Mouse (Mus musculus) intestine, embryonic 14.5 days (tissue): ENCODE data around the gene Adgre1. TPM values are rescaled to one million over a fixed set of nuclear protein-coding genes. Genes with fewer than 3 reads are reported as not detected.

Experiments used
- ATAC-seq: fragments of 200-750 bp; cut with Nextera tagmentation; replicated peaks from 2 replicates; pipeline ENCODE4 v1.8.0; 2017; ENCODE audit warnings: low read depth, moderate number of reproducible peaks, moderate TSS enrichment, moderate library complexity; ENCODE audit not compliant: low FRiP score, low TSS enrichment
- DNase-seq: peaks from one replicate; pipeline ENCODE4 v3.0.0-alpha.2; 2018; ENCODE audit warnings: low spot score
- H3K27ac ChIP-seq: fragments of 300-500 bp; sonication (generic); 2 replicates; pipeline ENCODE4 v1.5.1; 2014; ENCODE audit warnings: low read depth, mild to moderate bottlenecking, control low read depth
- H3K27me3 ChIP-seq: fragments of 300-500 bp; sonication (generic); replicated peaks from 2 replicates; pipeline ENCODE4 v1.6.1; 2014; ENCODE audit warnings: low read length, control low read depth; ENCODE audit not compliant: control insufficient read depth, insufficient read depth
- H3K36me3 ChIP-seq: fragments of 300-500 bp; sonication (generic); 2 replicates; pipeline ENCODE4 v1.6.1; 2014; ENCODE audit warnings: low read length, control low read depth; ENCODE audit not compliant: control insufficient read depth, insufficient read depth
- H3K4me1 ChIP-seq: fragments of 300-500 bp; sonication (generic); replicated peaks from 2 replicates; pipeline ENCODE4 v1.6.1; 2014; ENCODE audit warnings: low read length, control low read depth, mixed read lengths; ENCODE audit not compliant: control insufficient read depth, insufficient read depth
- H3K4me2 ChIP-seq: fragments of 300-500 bp; sonication (generic); 2 replicates; pipeline ENCODE4 v1.6.1; 2014; ENCODE audit warnings: low read length
- H3K4me3 ChIP-seq: fragments of 300-500 bp; sonication (generic); 2 replicates; pipeline ENCODE4 v1.5.1; 2014; ENCODE audit warnings: low read depth, low read length, control low read depth, mixed read lengths
- H3K9ac ChIP-seq: fragments of 300-500 bp; sonication (generic); 2 replicates; pipeline ENCODE4 v1.6.1; 2014; ENCODE audit warnings: mild to moderate bottlenecking, low read length
- H3K9me3 ChIP-seq: fragments of 300-500 bp; sonication (generic); 2 replicates; pipeline ENCODE4 v1.6.1; 2016; ENCODE audit warnings: low read length, control low read depth; ENCODE audit not compliant: control insufficient read depth
- WGBS: fragments of 180-500 bp; shearing (Covaris S2); extraction: QIAGEN DNeasy Blood & Tissue Kit; methylation state at CpG from one replicate; pipeline ENCODE4 v1.1.7; 2014; 5-methylcytosine and 5-hydroxymethylcytosine counted together
- polyA plus RNA-seq: library from polyadenylated mRNA; unstranded; fragments of >200 nt; fragmentation: Nextera tagmentation; extraction: Ambion mirVana; gene quantifications from 2 replicates; pipeline ENCODE4 v1.2.1, GENCODE M21; 2014

Adgre1 gene
- polyA plus RNA-seq, 1 experiment from 2014 or later = 5.1 TPM

GRCm38 (mm10) chr17:57335673-57336303 is 22.7 kb upstream of the Adgre1 start:
- 9% methylated on average over 11 of the region's 11 CpGs for WGBS
- H3K27ac ChIP-seq = no peak overlapping the region
- no peaks in the 10 kb centered on the region for H3K27me3 ChIP-seq
- no peaks in the 10 kb centered on the region for H3K36me3 ChIP-seq
- ATAC-seq (peak; percentile 85), DNase-seq (peak; percentile 98)
- no peak overlapping the region for H3K4me2 ChIP-seq
- no peak overlapping the region for H3K9ac ChIP-seq
- H3K4me1 ChIP-seq = no peaks in the 10 kb centered on the region
- H3K9me3 ChIP-seq = no peaks in the 10 kb centered on the region
- no peak overlapping the region for H3K4me3 ChIP-seq

- no peak for ATAC-seq
These were observed 20.5 kb upstream of the Adgre1 start for GRCm38 (mm10) chr17:57337996-57338395.

GRCm38 (mm10) chr17:57339298-57339697 is 19.2 kb upstream of the Adgre1 start:
- Histone ChIP-seq H3K4me1 (no peaks in the 10 kb centered on the region), H3K4me3 (no peak overlapping the region), H3K4me2 (no peak overlapping the region), H3K36me3 (no peaks in the 10 kb centered on the region), H3K27me3 (no peaks in the 10 kb centered on the region), H3K9me3 (no peaks in the 10 kb centered on the region), H3K9ac (no peak overlapping the region), H3K27ac (no peak overlapping the region)
- 76% methylated on average over 9 of the region's 9 CpGs for WGBS
- DNase-seq (no peak), ATAC-seq (no peak)

More at GRCm38 (mm10) chr17:57337996-57338395, 20.5 kb upstream of the Adgre1 start:
- Histone ChIP-seq H3K36me3 (no peaks in the 10 kb centered on the region), H3K27me3 (no peaks in the 10 kb centered on the region), H3K4me1 (no peaks in the 10 kb centered on the region), H3K4me2 (no peak overlapping the region), H3K9me3 (no peaks in the 10 kb centered on the region), H3K4me3 (no peak overlapping the region), H3K9ac (no peak overlapping the region), H3K27ac (no peak overlapping the region)
- DNase-seq = no peak
- 83% methylated on average over 10 of the region's 10 CpGs for WGBS

- Histone ChIP-seq H3K36me3 (no peaks in the 10 kb centered on the region), H3K27ac (no peak overlapping the region), H3K4me3 (no peak overlapping the region), H3K9me3 (no peaks in the 10 kb centered on the region), H3K4me2 (no peak overlapping the region), H3K27me3 (no peaks in the 10 kb centered on the region), H3K9ac (no peak overlapping the region), H3K4me1 (no peaks in the 10 kb centered on the region)
- ATAC-seq (no peak), DNase-seq (no peak)
- WGBS = 74% methylated on average over 4 of the region's 4 CpGs
These were observed 16.9 kb upstream of the Adgre1 start for GRCm38 (mm10) chr17:57341568-57341967.

GRCm38 (mm10) chr17:57344029-57344707 is 14.3 kb upstream of the Adgre1 start:
- Histone ChIP-seq H3K9me3 (no peaks in the 10 kb centered on the region), H3K4me3 (no peak overlapping the region), H3K27ac (no peak overlapping the region), H3K4me1 (no peaks in the 10 kb centered on the region), H3K27me3 (no peaks in the 10 kb centered on the region), H3K9ac (no peak overlapping the region), H3K4me2 (no peak overlapping the region), H3K36me3 (no peaks in the 10 kb centered on the region)
- DNase-seq (no peak), ATAC-seq (no peak)
- WGBS = 64% methylated on average over 2 of the region's 2 CpGs

- 49% methylated on average over 6 of the region's 6 CpGs for WGBS
- no peak for ATAC-seq
- H3K9me3 ChIP-seq = no peaks in the 10 kb centered on the region
- H3K4me2 ChIP-seq = no peak overlapping the region
- H3K27me3 ChIP-seq = no peaks in the 10 kb centered on the region
- no peak overlapping the region for H3K4me3 ChIP-seq
- no peaks in the 10 kb centered on the region for H3K36me3 ChIP-seq
- no peaks in the 10 kb centered on the region for H3K4me1 ChIP-seq
- no peak overlapping the region for H3K9ac ChIP-seq
- H3K27ac ChIP-seq = no peak overlapping the region
- DNase-seq = no peak
These were observed 11.5 kb upstream of the Adgre1 start for GRCm38 (mm10) chr17:57347017-57347416.

- Histone ChIP-seq H3K27me3 (no peaks in the 10 kb centered on the region), H3K36me3 (no peaks in the 10 kb centered on the region), H3K4me2 (no peak overlapping the region), H3K9ac (no peak overlapping the region), H3K27ac (no peak overlapping the region), H3K9me3 (no peaks in the 10 kb centered on the region), H3K4me3 (no peak overlapping the region), H3K4me1 (no peaks in the 10 kb centered on the region)
- 87% methylated on average over 2 of the region's 2 CpGs for WGBS
- no peak for ATAC-seq
- DNase-seq = no peak
These were observed 10.7 kb upstream of the Adgre1 start for GRCm38 (mm10) chr17:57347781-57348180.

GRCm38 (mm10) chr17:57349067-57349466 is 9.4 kb upstream of the Adgre1 start:
- no peak overlapping the region for H3K4me3 ChIP-seq
- ATAC-seq (no peak), DNase-seq (no peak)
- no peaks in the 10 kb centered on the region for H3K27me3 ChIP-seq
- 78% methylated on average over 5 of the region's 5 CpGs for WGBS
- H3K36me3 ChIP-seq = no peaks in the 10 kb centered on the region
- H3K27ac ChIP-seq = no peak overlapping the region
- no peak overlapping the region for H3K4me2 ChIP-seq
- no peak overlapping the region for H3K9ac ChIP-seq
- H3K4me1 ChIP-seq = no peaks in the 10 kb centered on the region
- no peaks in the 10 kb centered on the region for H3K9me3 ChIP-seq

- H3K9ac ChIP-seq = no peak overlapping the region
- H3K27ac ChIP-seq = no peak overlapping the region
- no peak overlapping the region for H3K4me3 ChIP-seq
- no peaks in the 10 kb centered on the region for H3K9me3 ChIP-seq
- no peaks in the 10 kb centered on the region for H3K4me1 ChIP-seq
- H3K36me3 ChIP-seq = no peaks in the 10 kb centered on the region
- H3K4me2 ChIP-seq = no peak overlapping the region
- ATAC-seq = no peak
- DNase-seq = no peak
- H3K27me3 ChIP-seq = no peaks in the 10 kb centered on the region
- WGBS = 90% methylated on average over 5 of the region's 5 CpGs
These were observed 8.3 kb upstream of the Adgre1 start for GRCm38 (mm10) chr17:57350212-57350611.
